Comparison of ENCODE assay signal across 8 mouse cellular contexts in genomic region chr9:41073196-41074009, GRCm38 (mm10).
DNase-seq lines count a peak whose midpoint lies in the region; ATAC-seq lines count a peak whose summit lies in the region.

No protein-coding gene starts in this region.

- 0 out of 2 replicates have a peak, but pooled peaks have one; percentile 23 for ATAC-seq in kidney, embryonic 16.5 days (ENCODE audit: low FRiP score, low TSS enrichment)

- H3K4me1 ChIP-seq in kidney, embryonic 16.5 days (ENCODE audit: insufficient read depth, low read length) = peaks cover 10% of the 10 kb centered on the region
- H3K4me1 ChIP-seq in erythroblast, embryonic 14.5 days (ENCODE audit: control insufficient read depth) = peaks cover 93% of the 10 kb centered on the region

- no peak overlapping the region for H3K9ac ChIP-seq in kidney, embryonic 16.5 days (replicated peaks; ENCODE audit: low read length)

- DNase-seq in kidney, postnatal 4 days = no peak
- peak; percentile 75 to 80 for DNase-seq in thymus, postnatal 10 days (ENCODE audit: low spot score in 2 of 2)
- no peak for DNase-seq in layer of hippocampus, adult 9-10 months (ENCODE audit: low spot score)
- DNase-seq in cerebellum, adult 11 months = no peak
- DNase-seq in layer of hippocampus, postnatal 14 days (ENCODE audit: low spot score in 2 of 2) = no peak

- H3K4me2 ChIP-seq in kidney, embryonic 16.5 days (replicated peaks; ENCODE audit: low read depth, low read length) = no peak overlapping the region

- 80% methylated on average over 19 of the region's 19 CpGs for WGBS in kidney, embryonic 16.5 days
- WGBS in macrophage (ENCODE audit: missing documents) = 9% methylated on average over 19 of the region's 19 CpGs

- no peaks in the 10 kb centered on the region for H3K36me3 ChIP-seq in kidney, embryonic 16.5 days (ENCODE audit: insufficient read depth, low read length)
- no peaks in the 10 kb centered on the region for H3K36me3 ChIP-seq in erythroblast, embryonic 14.5 days (ENCODE audit: control insufficient read depth)
- no peaks in the 10 kb centered on the region for H3K36me3 ChIP-seq in macrophage (ENCODE audit: inconsistent target)

- no peaks in the 10 kb centered on the region for H3K9me3 ChIP-seq in kidney, embryonic 16.5 days (ENCODE audit: low read length)
- H3K9me3 ChIP-seq in erythroblast, embryonic 14.5 days (ENCODE audit: control insufficient read depth, low read length) = no peaks in the 10 kb centered on the region

- H3K27ac ChIP-seq in kidney, embryonic 16.5 days (ENCODE audit: low read length) = no peak overlapping the region
- peak overlapping the region; percentile 71 for H3K27ac ChIP-seq in macrophage

- H3K27me3 ChIP-seq in kidney, embryonic 16.5 days (ENCODE audit: insufficient read depth, low read length) = no peaks in the 10 kb centered on the region
- no peaks in the 10 kb centered on the region for H3K27me3 ChIP-seq in erythroblast, embryonic 14.5 days (ENCODE audit: control insufficient read depth)

- H3K4me3 ChIP-seq in kidney, embryonic 16.5 days (ENCODE audit: low read length) = no peak overlapping the region
- H3K4me3 ChIP-seq in erythroblast, embryonic 14.5 days (replicated peaks) = peak overlapping the region; percentile 64
- peak overlapping the region; percentile 5; the same call in 1 of the 2 replicates for H3K4me3 ChIP-seq in macrophage (ENCODE audit: inconsistent target)

- peaks cover 55% of the 10 kb centered on the region for H3K79me2 ChIP-seq in macrophage (ENCODE audit: inconsistent target)

Comparison
In these comparisons a context has a peak if more than half of its experiments do, and no peak if none do; other contexts are left out.
1. DNase-seq: peak in thymus, postnatal 10 days (2 of 2); none in kidney, postnatal 4 days (0 of 2), layer of hippocampus, adult 9-10 months (single experiment), cerebellum, adult 11 months (single experiment) and layer of hippocampus, postnatal 14 days (0 of 2).